Mouse (Mus musculus): Measurements from ENCODE around the gene Eng. TPM values are rescaled to one million over a fixed set of nuclear protein-coding genes. Genes with fewer than 3 reads are reported as not detected.

The Eng gene
- polyA plus RNA-seq, 1 experiment = 228 TPM

GRCm38 (mm10) chr2:32661509-32662107 lies 15.2 kb downstream of the Eng start:
- H3K4me3 ChIP-seq (ENCODE audit: insufficient read depth, low read depth, low read length) = no peak overlapping the region
- H3K27me3 ChIP-seq (replicated peaks; ENCODE audit: control insufficient read depth, insufficient read depth, low read length) = no peaks in the 10 kb centered on the region
- no peaks in the 10 kb centered on the region for H3K36me3 ChIP-seq (ENCODE audit: control insufficient read depth, insufficient read depth, low read length)
- 46% methylated on average over 7 of the region's 7 CpGs for WGBS
- peak overlapping the region; percentile 73 for H3K27ac ChIP-seq (ENCODE audit: insufficient read depth, low read depth, low read length)
- peak; percentile 93 for DNase-seq
- no peak for TF ChIP-seq POLR2A (IDR thresholded peaks at IDR 0.05; ENCODE audit: low read depth, low read length)
- no peak for TF ChIP-seq CTCF (conservative IDR thresholded peaks at IDR 0.05; ENCODE audit: insufficient read depth, insufficient read length, low read depth, low read length)
- 0 out of 2 replicates have a peak, but pooled peaks cover 4% of the 10 kb centered on the region for H3K4me1 ChIP-seq (ENCODE audit: control insufficient read depth, insufficient read depth, low read length)

- WGBS = 70% methylated on average over 5 of the region's 5 CpGs
- TF ChIP-seq CTCF (conservative IDR thresholded peaks at IDR 0.05; ENCODE audit: insufficient read depth, insufficient read length, low read depth, low read length) (no peak), POLR2A (IDR thresholded peaks at IDR 0.05; ENCODE audit: low read depth, low read length) (no peak)
- H3K36me3 ChIP-seq (ENCODE audit: control insufficient read depth, insufficient read depth, low read length) = no peaks in the 10 kb centered on the region
- peak overlapping the region; percentile 73 for H3K27ac ChIP-seq (ENCODE audit: insufficient read depth, low read depth, low read length)
- H3K4me3 ChIP-seq (ENCODE audit: insufficient read depth, low read depth, low read length) = no peak overlapping the region
- H3K27me3 ChIP-seq (replicated peaks; ENCODE audit: control insufficient read depth, insufficient read depth, low read length) = no peaks in the 10 kb centered on the region
- 0 out of 2 replicates have a peak, but pooled peaks cover 4% of the 10 kb centered on the region for H3K4me1 ChIP-seq (ENCODE audit: control insufficient read depth, insufficient read depth, low read length)
- DNase-seq = no peak
These were observed 15.9 kb downstream of the Eng start for GRCm38 (mm10) chr2:32662291-32662690.

- Histone ChIP-seq H3K27me3 (replicated peaks; ENCODE audit: control insufficient read depth, insufficient read depth, low read length) (no peaks in the 10 kb centered on the region), H3K4me1 (ENCODE audit: control insufficient read depth, insufficient read depth, low read length) (0 out of 2 replicates have a peak, but pooled peaks cover 4% of the 10 kb centered on the region), H3K4me3 (ENCODE audit: insufficient read depth, low read depth, low read length) (no peak overlapping the region), H3K36me3 (ENCODE audit: control insufficient read depth, insufficient read depth, low read length) (no peaks in the 10 kb centered on the region), H3K27ac (ENCODE audit: insufficient read depth, low read depth, low read length) (peak overlapping the region; percentile 49)
- 64% methylated on average over 8 of the region's 8 CpGs for WGBS
- DNase-seq = no peak
- TF ChIP-seq POLR2A (IDR thresholded peaks at IDR 0.05; ENCODE audit: low read depth, low read length) = no peak
- TF ChIP-seq CTCF (conservative IDR thresholded peaks at IDR 0.05; ENCODE audit: insufficient read depth, insufficient read length, low read depth, low read length) = no peak
These were observed 18.9 kb downstream of the Eng start for GRCm38 (mm10) chr2:32665345-32665744.

GRCm38 (mm10) chr2:32665853-32666252 lies 19.5 kb downstream of the Eng start:
- Histone ChIP-seq H3K36me3 (ENCODE audit: control insufficient read depth, insufficient read depth, low read length) (no peaks in the 10 kb centered on the region), H3K4me1 (ENCODE audit: control insufficient read depth, insufficient read depth, low read length) (0 out of 2 replicates have a peak, but pooled peaks cover 4% of the 10 kb centered on the region), H3K27me3 (replicated peaks; ENCODE audit: control insufficient read depth, insufficient read depth, low read length) (no peaks in the 10 kb centered on the region), H3K27ac (ENCODE audit: insufficient read depth, low read depth, low read length) (peak overlapping the region; percentile 32; the same call in 1 of the 2 replicates), H3K4me3 (ENCODE audit: insufficient read depth, low read depth, low read length) (no peak overlapping the region)
- 68% methylated on average over 6 of the region's 6 CpGs for WGBS
- TF ChIP-seq CTCF (conservative IDR thresholded peaks at IDR 0.05; ENCODE audit: insufficient read depth, insufficient read length, low read depth, low read length) = no peak
- TF ChIP-seq POLR2A (IDR thresholded peaks at IDR 0.05; ENCODE audit: low read depth, low read length) = no peak
- DNase-seq = no peak

GRCm38 (mm10) chr2:32667775-32668174 lies 21.4 kb downstream of the Eng start:
- peak overlapping the region; percentile 43 for H3K27ac ChIP-seq (ENCODE audit: insufficient read depth, low read depth, low read length)
- no peak overlapping the region for H3K4me3 ChIP-seq (ENCODE audit: insufficient read depth, low read depth, low read length)
- no peaks in the 10 kb centered on the region for H3K4me1 ChIP-seq (ENCODE audit: control insufficient read depth, insufficient read depth, low read length)
- TF ChIP-seq CTCF (conservative IDR thresholded peaks at IDR 0.05; ENCODE audit: insufficient read depth, insufficient read length, low read depth, low read length) (no peak), POLR2A (IDR thresholded peaks at IDR 0.05; ENCODE audit: low read depth, low read length) (no peak)
- H3K27me3 ChIP-seq (replicated peaks; ENCODE audit: control insufficient read depth, insufficient read depth, low read length) = no peaks in the 10 kb centered on the region
- DNase-seq = peak; percentile 72
- no peaks in the 10 kb centered on the region for H3K36me3 ChIP-seq (ENCODE audit: control insufficient read depth, insufficient read depth, low read length)
- WGBS = 50% methylated on average over 11 of the region's 11 CpGs

- TF ChIP-seq CTCF (conservative IDR thresholded peaks at IDR 0.05; ENCODE audit: insufficient read depth, insufficient read length, low read depth, low read length) (no peak), POLR2A (IDR thresholded peaks at IDR 0.05; ENCODE audit: low read depth, low read length) (no peak)
- no peak overlapping the region for H3K4me3 ChIP-seq (ENCODE audit: insufficient read depth, low read depth, low read length)
- DNase-seq = no peak
- WGBS = 80% methylated on average over 7 of the region's 7 CpGs
- H3K36me3 ChIP-seq (ENCODE audit: control insufficient read depth, insufficient read depth, low read length) = no peaks in the 10 kb centered on the region
- no peaks in the 10 kb centered on the region for H3K27me3 ChIP-seq (replicated peaks; ENCODE audit: control insufficient read depth, insufficient read depth, low read length)
- peak overlapping the region; percentile 43 for H3K27ac ChIP-seq (ENCODE audit: insufficient read depth, low read depth, low read length)
- H3K4me1 ChIP-seq (ENCODE audit: control insufficient read depth, insufficient read depth, low read length) = no peaks in the 10 kb centered on the region
These were observed 21.8 kb downstream of the Eng start for GRCm38 (mm10) chr2:32668176-32668575.

GRCm38 (mm10) chr2:32669876-32670275 lies 23.5 kb downstream of the Eng start:
- H3K27me3 ChIP-seq (replicated peaks; ENCODE audit: control insufficient read depth, insufficient read depth, low read length) = no peaks in the 10 kb centered on the region
- DNase-seq = no peak
- 77% methylated on average over 3 of the region's 3 CpGs for WGBS
- H3K4me1 ChIP-seq (ENCODE audit: control insufficient read depth, insufficient read depth, low read length) = no peaks in the 10 kb centered on the region
- no peak overlapping the region for H3K27ac ChIP-seq (ENCODE audit: insufficient read depth, low read depth, low read length)
- H3K36me3 ChIP-seq (ENCODE audit: control insufficient read depth, insufficient read depth, low read length) = no peaks in the 10 kb centered on the region
- H3K4me3 ChIP-seq (ENCODE audit: insufficient read depth, low read depth, low read length) = no peak overlapping the region
- TF ChIP-seq CTCF (conservative IDR thresholded peaks at IDR 0.05; ENCODE audit: insufficient read depth, insufficient read length, low read depth, low read length) (no peak), POLR2A (IDR thresholded peaks at IDR 0.05; ENCODE audit: low read depth, low read length) (no peak)

Data from kidney, adult 2 months (tissue).